ENCODE assay signal across 25 mouse cellular contexts in genomic region chr2:102314068-102314467, GRCm38 (mm10).
DNase-seq lines count a peak whose midpoint lies in the region; ATAC-seq and TF ChIP-seq lines count a peak whose summit lies in the region.
"Had no signal": no experiment of that assay in that cellular context is flagged by ENCODE, and none has a peak within 500 bp of the region (broad histone marks: within the 10 kb centered on the region; RNA-seq: fewer than 3 reads in every experiment).

No protein-coding gene starts in this region.

- no peak for ATAC-seq in heart, embryonic 15.5 days (replicated peaks; ENCODE audit: insufficient number of reproducible peaks, insufficient read depth, low FRiP score, low read depth)
- ATAC-seq in midbrain, embryonic 14.5 days (ENCODE audit: low FRiP score, low TSS enrichment): no peak
- ATAC-seq: forebrain, embryonic 15.5 days; intestine, postnatal 0 days had no signal

- H3K79me2 ChIP-seq in myocyte (ENCODE audit: control insufficient read depth, insufficient read depth): peaks cover 6% of the 10 kb centered on the region

- no peak overlapping the region for H3K9ac ChIP-seq in heart, embryonic 15.5 days
- H3K9ac ChIP-seq in midbrain, embryonic 14.5 days (replicated peaks; ENCODE audit: low read length): no peak overlapping the region
- H3K9ac ChIP-seq: embryonic facial prominence, embryonic 12.5 days; embryonic facial prominence, embryonic 15.5 days; forebrain, embryonic 12.5 days; forebrain, embryonic 15.5 days; hindbrain, embryonic 12.5 days; hindbrain, embryonic 15.5 days had no signal

- no peaks in the 10 kb centered on the region for H3K27me3 ChIP-seq in heart, embryonic 15.5 days
- no peaks in the 10 kb centered on the region for H3K27me3 ChIP-seq in myocyte (ENCODE audit: control insufficient read depth, insufficient read depth, insufficient read length)
- no peaks in the 10 kb centered on the region for H3K27me3 ChIP-seq in midbrain, embryonic 14.5 days (ENCODE audit: control insufficient read depth, insufficient read depth, low read length)
- H3K27me3 ChIP-seq: CH12.LX; embryonic facial prominence, embryonic 12.5 days; embryonic facial prominence, embryonic 15.5 days; forebrain, embryonic 12.5 days; forebrain, embryonic 15.5 days; hindbrain, embryonic 12.5 days; hindbrain, embryonic 15.5 days had no signal

- no peak overlapping the region for H3K4me3 ChIP-seq in heart, embryonic 15.5 days
- no peak overlapping the region for H3K4me3 ChIP-seq in brown adipose tissue, adult 24 weeks (ENCODE audit: insufficient read depth, low read depth, low read length)
- H3K4me3 ChIP-seq in myocyte: no peak overlapping the region
- no peak overlapping the region for H3K4me3 ChIP-seq in midbrain, embryonic 14.5 days (replicated peaks; ENCODE audit: low read depth, low read length)
- H3K4me3 ChIP-seq: embryonic facial prominence, embryonic 12.5 days; embryonic facial prominence, embryonic 15.5 days; forebrain, embryonic 12.5 days; forebrain, embryonic 15.5 days; hindbrain, embryonic 12.5 days; hindbrain, embryonic 15.5 days had no signal

- H3K36me3 ChIP-seq in heart, embryonic 15.5 days: no peaks in the 10 kb centered on the region
- no peaks in the 10 kb centered on the region for H3K36me3 ChIP-seq in myocyte (ENCODE audit: control insufficient read depth, insufficient read depth)
- H3K36me3 ChIP-seq in midbrain, embryonic 14.5 days (ENCODE audit: control insufficient read depth, insufficient read depth, low read length): no peaks in the 10 kb centered on the region
- H3K36me3 ChIP-seq: embryonic facial prominence, embryonic 12.5 days; embryonic facial prominence, embryonic 15.5 days; forebrain, embryonic 12.5 days; forebrain, embryonic 15.5 days; hindbrain, embryonic 12.5 days; hindbrain, embryonic 15.5 days had no signal

- H3K4me1 ChIP-seq in heart, embryonic 15.5 days (replicated peaks): peaks cover 15% of the 10 kb centered on the region
- peaks cover 12% of the 10 kb centered on the region for H3K4me1 ChIP-seq in brown adipose tissue, adult 24 weeks (ENCODE audit: control insufficient read depth, insufficient read depth, insufficient read length, low read length)
- H3K4me1 ChIP-seq in midbrain, embryonic 14.5 days (ENCODE audit: control insufficient read depth, insufficient read depth, low read length): no peaks in the 10 kb centered on the region
- H3K4me1 ChIP-seq: forebrain, embryonic 12.5 days; hindbrain, embryonic 12.5 days; hindbrain, embryonic 15.5 days had no signal

- no peak for DNase-seq in heart, postnatal 10 days
- DNase-seq in NIH3T3 (ENCODE audit: low read depth): peak; percentile 31
- no peak for DNase-seq in midbrain, embryonic 14.5 days
- DNase-seq in cerebellum, adult 9-11 months: no peak
- DNase-seq: adrenal gland, adult 8-10 months; adrenal gland, postnatal 25 days; B cell, adult 2 months; cerebellum, adult 18-20 months; cerebellum, adult 9-10 months; cerebellum, postnatal 25 days; gastrocnemius, postnatal 36 days; heart, adult 11 months had no signal

- 0 out of 2 replicates have a peak overlapping the region, but pooled peaks have one; percentile 5 for H3K27ac ChIP-seq in heart, embryonic 15.5 days
- peak overlapping the region; percentile 74 for H3K27ac ChIP-seq in brown adipose tissue, adult 24 weeks (replicated peaks; ENCODE audit: low read depth, low read length)
- H3K27ac ChIP-seq in midbrain, embryonic 14.5 days (replicated peaks; ENCODE audit: low read depth, low read length): no peak overlapping the region
- H3K27ac ChIP-seq: embryonic facial prominence, embryonic 12.5 days; embryonic facial prominence, embryonic 15.5 days; forebrain, embryonic 12.5 days; forebrain, embryonic 15.5 days; hindbrain, embryonic 12.5 days; hindbrain, embryonic 15.5 days had no signal

- intact Hi-C loops in heart, postnatal 10 days (cut with DNase I): no loop called here

- H3K9me3 ChIP-seq in heart, embryonic 15.5 days (replicated peaks): no peaks in the 10 kb centered on the region
- H3K9me3 ChIP-seq in midbrain, embryonic 14.5 days (ENCODE audit: control insufficient read depth, low read length): no peaks in the 10 kb centered on the region
- H3K9me3 ChIP-seq: embryonic facial prominence, embryonic 12.5 days; embryonic facial prominence, embryonic 15.5 days; forebrain, embryonic 12.5 days; forebrain, embryonic 15.5 days; G1E; hindbrain, embryonic 12.5 days; hindbrain, embryonic 15.5 days had no signal

- 63% methylated on average over 2 of the region's 2 CpGs for WGBS in heart, embryonic 15.5 days
- 94% methylated on average over 2 of the region's 2 CpGs for WGBS in midbrain, embryonic 14.5 days

- no peak for TF ChIP-seq POLR2A in myocyte (IDR thresholded peaks at IDR 0.05; ENCODE audit: insufficient read length, low read depth)

- H3ac ChIP-seq in myocyte (ENCODE audit: control insufficient read depth, insufficient read length): no peak overlapping the region

- H3K4me2 ChIP-seq in heart, embryonic 15.5 days: no peak overlapping the region
- H3K4me2 ChIP-seq in myocyte (ENCODE audit: low read depth): no peak overlapping the region
- H3K4me2 ChIP-seq in midbrain, embryonic 14.5 days (ENCODE audit: low read length): no peak overlapping the region
- H3K4me2 ChIP-seq: embryonic facial prominence, embryonic 12.5 days; embryonic facial prominence, embryonic 15.5 days; forebrain, embryonic 12.5 days; forebrain, embryonic 15.5 days; heart, embryonic 11.5 days; hindbrain, embryonic 12.5 days; hindbrain, embryonic 15.5 days had no signal

TF ChIP-seq in myocyte, 11 proteins besides CTCF, POLR2A, EP300 and RAD21:
- TF ChIP-seq MYOG (IDR thresholded peaks at IDR 0.05; ENCODE audit: control insufficient read depth in 1 of 3, insufficient read depth in 1 of 3, insufficient read length in 2 of 3, low read depth in 2 of 3): no peak
- no peak for TF ChIP-seq TCF12 (IDR thresholded peaks at IDR 0.05; ENCODE audit: insufficient read depth, poor library complexity, severe bottlenecking)
- TF ChIP-seq CEBPB (IDR thresholded peaks at IDR 0.05; ENCODE audit: insufficient read depth, poor library complexity, severe bottlenecking): peak; percentile 51; the same call in 1 of the 2 replicates
- no peak for TF ChIP-seq TCF3 (IDR thresholded peaks at IDR 0.05; ENCODE audit: insufficient read length, low read depth)
- TF ChIP-seq MYOD1 (IDR thresholded peaks at IDR 0.05; ENCODE audit: control insufficient read depth in 1 of 3, insufficient read length in 2 of 3, low read depth in 2 of 3): no peak
